Mouse (Mus musculus) midbrain, embryonic 16.5 days (tissue): ENCODE results near the gene Inf2. TPM values are rescaled to one million over a fixed set of nuclear protein-coding genes. Genes with fewer than 3 reads are reported as not detected.

Source experiments
- ATAC-seq: fragments of 200-750 bp; cut with Nextera tagmentation; 2 replicates; pipeline ENCODE4 v1.8.0; 2017; ENCODE audit warnings: moderate TSS enrichment
- H3K27ac ChIP-seq: fragments of 300-500 bp; sonication (generic); 2 replicates; pipeline ENCODE4 v1.5.1; 2014; ENCODE audit warnings: mild to moderate bottlenecking, low read length, mixed read lengths
- H3K27me3 ChIP-seq: fragments of 300-500 bp; sonication (generic); 2 replicates; pipeline ENCODE4 v1.6.1; 2014; ENCODE audit warnings: low read depth, low read length, mixed read lengths; ENCODE audit not compliant: control insufficient read depth, insufficient read depth
- H3K36me3 ChIP-seq: fragments of 300-500 bp; sonication (generic); 2 replicates; pipeline ENCODE4 v1.6.1; 2014; ENCODE audit warnings: mild to moderate bottlenecking, low read length, moderate library complexity, mixed read lengths; ENCODE audit not compliant: control insufficient read depth, insufficient read depth
- H3K4me1 ChIP-seq: fragments of 300-500 bp; sonication (generic); 2 replicates; pipeline ENCODE4 v1.6.1; 2014; ENCODE audit warnings: mild to moderate bottlenecking, low read length, mixed read lengths; ENCODE audit not compliant: control insufficient read depth, insufficient read depth
- H3K4me2 ChIP-seq: fragments of 300-500 bp; sonication (generic); 2 replicates; pipeline ENCODE4 v1.6.1; 2014; ENCODE audit warnings: mild to moderate bottlenecking, low read length, mixed read lengths
- H3K4me3 ChIP-seq: fragments of 300-500 bp; sonication (generic); 2 replicates; pipeline ENCODE4 v1.5.1; 2014; ENCODE audit warnings: low read depth, mild to moderate bottlenecking, low read length, moderate library complexity, mixed read lengths
- H3K9ac ChIP-seq: fragments of 300-500 bp; sonication (generic); 2 replicates; pipeline ENCODE4 v1.6.1; 2014; ENCODE audit warnings: low read depth, low read length, mixed read lengths
- H3K9me3 ChIP-seq: fragments of 300-500 bp; sonication (generic); replicated peaks from 2 replicates; pipeline ENCODE4 v1.6.1; 2014; ENCODE audit warnings: mild to moderate bottlenecking, low read length, mixed read lengths; ENCODE audit not compliant: control insufficient read depth, poor library complexity, severe bottlenecking
- WGBS: fragments of 180-500 bp; shearing (Covaris S2); extraction: QIAGEN DNeasy Blood & Tissue Kit; methylation state at CpG from one replicate; pipeline ENCODE4 v1.1.7; 2014; 5-methylcytosine and 5-hydroxymethylcytosine counted together
- polyA plus RNA-seq: library from polyadenylated mRNA; unstranded; fragments of >200 nt; fragmentation: Nextera tagmentation; extraction: Ambion mirVana; gene quantifications from 2 replicates; pipeline ENCODE4 v1.2.1, GENCODE M21; 2015

The Inf2 gene
- polyA plus RNA-seq, 1 experiment from 2014 or later, result 0.53 TPM

DNA sequence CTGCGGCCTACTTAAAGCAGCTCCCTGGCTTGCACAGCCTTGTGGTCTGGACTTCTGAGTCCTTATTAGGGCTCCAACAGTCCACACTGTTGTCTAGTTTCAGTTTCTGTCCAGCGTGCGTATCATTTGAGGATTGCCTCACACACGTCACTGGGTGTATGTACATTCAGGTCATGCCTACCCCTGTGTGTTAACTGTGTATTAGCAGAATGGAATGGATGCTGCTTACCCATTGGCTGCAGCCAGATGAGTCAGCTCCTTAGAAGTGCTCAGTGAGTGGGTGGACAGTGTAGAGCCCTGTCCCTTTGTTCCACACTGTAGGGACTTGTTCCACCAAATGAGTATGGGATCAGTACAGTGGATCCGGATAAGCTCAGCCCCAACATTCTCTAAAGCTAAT, 59.5 kb downstream of the Inf2 start:
- no peak overlapping the region for H3K27ac ChIP-seq
- peaks cover 14% of the 10 kb centered on the region for H3K4me1 ChIP-seq
- WGBS, result 96% methylated on average over 5 of the region's 5 CpGs
- H3K27me3 ChIP-seq, result no peaks in the 10 kb centered on the region
- H3K4me3 ChIP-seq, result no peak overlapping the region
- H3K9me3 ChIP-seq, result no peaks in the 10 kb centered on the region
- H3K4me2 ChIP-seq, result no peak overlapping the region
- H3K9ac ChIP-seq, result 0 out of 2 replicates have a peak overlapping the region, but pooled peaks have one; percentile 25
- no peak for ATAC-seq
- H3K36me3 ChIP-seq, result peaks cover 6% of the 10 kb centered on the region; the same call in 1 of the 2 replicates

DNA sequence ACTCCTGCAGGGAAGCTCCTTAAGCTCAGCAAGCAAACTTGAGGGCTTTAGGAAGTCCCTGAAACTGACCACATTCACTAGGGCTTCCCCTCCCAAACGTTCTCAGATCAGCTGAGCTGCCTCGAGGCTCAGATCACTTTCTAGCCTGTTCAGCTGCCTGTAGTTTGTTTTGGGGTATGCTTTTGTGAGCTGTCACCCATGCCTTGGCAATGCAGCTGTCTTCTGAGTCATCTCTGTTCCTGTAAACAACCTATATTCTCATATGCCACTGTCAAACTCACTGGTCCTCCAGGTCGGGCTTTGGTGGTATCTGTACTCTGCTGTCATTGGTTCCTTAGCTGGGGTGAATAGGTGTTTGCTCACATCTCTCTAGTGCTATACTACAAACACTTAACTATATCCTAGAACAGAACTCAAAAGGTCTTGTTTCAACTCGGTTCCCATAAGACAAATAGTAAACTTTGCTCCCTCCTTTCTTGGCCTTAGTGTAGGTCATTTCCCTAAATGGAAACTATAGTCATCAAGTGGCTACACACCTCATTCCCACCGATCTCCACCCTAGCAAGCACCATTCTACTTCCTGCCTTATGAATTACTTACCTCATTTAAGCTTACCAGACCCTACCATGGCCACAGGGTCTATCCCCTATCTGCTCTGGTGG, 63.3 kb downstream of the Inf2 start:
- ATAC-seq, result no peak
- 88% methylated on average over 5 of the region's 5 CpGs for WGBS
- peaks cover 25% of the 10 kb centered on the region for H3K36me3 ChIP-seq

DNA sequence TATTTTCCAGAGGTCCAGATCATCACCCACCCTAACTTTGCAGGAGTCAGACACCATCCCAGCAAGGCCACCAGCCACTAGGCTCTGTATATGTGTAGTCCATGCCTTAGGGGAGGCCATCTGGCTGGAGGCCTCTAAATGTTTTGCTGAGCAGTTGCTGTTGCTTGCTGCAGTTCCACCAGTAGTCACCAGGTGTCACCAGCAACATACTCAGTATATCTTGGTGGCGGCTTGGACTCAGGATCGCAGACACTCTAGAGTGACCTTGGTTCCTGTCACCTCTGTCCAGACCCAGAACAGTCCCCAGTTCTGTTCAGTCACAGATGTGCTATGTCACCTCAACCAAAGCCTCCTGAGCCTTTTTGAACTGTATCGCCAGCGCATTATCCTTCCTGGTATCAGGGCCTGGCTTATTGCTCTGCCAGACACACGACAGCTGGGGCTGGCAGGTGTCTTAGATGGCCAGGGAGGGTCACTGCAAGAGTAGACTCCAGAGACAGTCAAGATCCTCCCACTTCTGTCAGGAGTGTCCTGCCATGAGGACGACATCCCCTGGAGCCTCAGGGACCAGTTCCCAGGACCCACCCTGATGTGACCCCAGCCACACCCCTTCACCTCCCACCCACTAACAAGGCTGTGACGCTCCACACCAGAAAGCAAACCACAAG, 64.7 kb downstream of the Inf2 start:
- no peak overlapping the region for H3K9ac ChIP-seq
- no peaks in the 10 kb centered on the region for H3K4me1 ChIP-seq
- H3K27ac ChIP-seq, result no peak overlapping the region
- 54% methylated on average over 7 of the region's 7 CpGs for WGBS
- peak; percentile 62 for ATAC-seq
- H3K9me3 ChIP-seq, result no peaks in the 10 kb centered on the region
- H3K36me3 ChIP-seq, result peaks cover 33% of the 10 kb centered on the region
- H3K27me3 ChIP-seq, result no peaks in the 10 kb centered on the region
- no peak overlapping the region for H3K4me2 ChIP-seq
- no peak overlapping the region for H3K4me3 ChIP-seq

More for the DNA sequence above, 63.3 kb downstream of the Inf2 start:
- no peak overlapping the region for H3K9ac ChIP-seq
- H3K4me3 ChIP-seq, result no peak overlapping the region
- H3K9me3 ChIP-seq, result no peaks in the 10 kb centered on the region
- H3K4me1 ChIP-seq, result no peaks in the 10 kb centered on the region
- H3K4me2 ChIP-seq, result no peak overlapping the region
- no peak overlapping the region for H3K27ac ChIP-seq
- no peaks in the 10 kb centered on the region for H3K27me3 ChIP-seq

- WGBS, result 90% methylated on average over 5 of the region's 5 CpGs
- Histone ChIP-seq H3K9ac (no peak overlapping the region), H3K4me3 (no peak overlapping the region), H3K27ac (no peak overlapping the region), H3K4me2 (no peak overlapping the region), H3K9me3 (no peaks in the 10 kb centered on the region), H3K36me3 (peaks cover 40% of the 10 kb centered on the region), H3K4me1 (no peaks in the 10 kb centered on the region), H3K27me3 (no peaks in the 10 kb centered on the region)
- no peak for ATAC-seq
Measured at GRCm38 (mm10) chr12:112654076-112654475, 65.5 kb downstream of the Inf2 start.

DNA sequence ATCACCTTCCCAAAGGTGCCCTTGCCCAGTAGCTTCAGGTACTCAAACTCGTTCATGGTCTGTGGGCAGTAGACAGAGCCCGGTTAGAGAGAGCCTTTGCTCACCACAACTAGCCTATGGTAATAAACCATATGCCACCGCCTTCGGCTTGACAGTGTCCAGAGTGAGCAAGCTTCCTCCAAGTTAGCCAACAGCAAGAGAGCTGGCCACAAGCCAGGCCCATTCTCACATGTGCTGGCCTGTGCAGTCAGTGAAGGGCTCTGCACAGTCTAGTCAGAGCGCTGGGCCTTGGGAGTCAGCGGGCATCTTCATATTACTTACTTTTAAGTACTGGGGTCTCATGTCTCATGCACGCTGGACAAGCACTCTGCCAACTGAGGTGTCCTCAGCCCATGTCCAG, 70.0 kb downstream of the Inf2 start:
- ATAC-seq, result no peak
- H3K27ac ChIP-seq, result no peak overlapping the region
- 93% methylated on average over 7 of the region's 7 CpGs for WGBS
- peaks cover 56% of the 10 kb centered on the region for H3K36me3 ChIP-seq
- H3K9ac ChIP-seq, result no peak overlapping the region
- H3K9me3 ChIP-seq, result no peaks in the 10 kb centered on the region
- H3K4me1 ChIP-seq, result peaks cover 15% of the 10 kb centered on the region
- H3K4me3 ChIP-seq, result no peak overlapping the region
- no peak overlapping the region for H3K4me2 ChIP-seq
- no peaks in the 10 kb centered on the region for H3K27me3 ChIP-seq

GRCm38 (mm10) chr12:112659109-112659508, 70.5 kb downstream of the Inf2 start:
- ATAC-seq, result no peak
- H3K36me3 ChIP-seq, result peaks cover 55% of the 10 kb centered on the region
- WGBS, result 68% methylated on average over 6 of the region's 6 CpGs

GRCm38 (mm10) chr12:112660576-112661326, 72.2 kb downstream of the Inf2 start:
- 0 out of 2 replicates have a peak overlapping the region, but pooled peaks have one; percentile 7 for H3K9ac ChIP-seq
- H3K4me3 ChIP-seq, result no peak overlapping the region
- H3K27ac ChIP-seq, result peak overlapping the region; percentile 55
- no peaks in the 10 kb centered on the region for H3K9me3 ChIP-seq
- peaks cover 48% of the 10 kb centered on the region for H3K36me3 ChIP-seq
- H3K4me1 ChIP-seq, result peaks cover 36% of the 10 kb centered on the region
- H3K27me3 ChIP-seq, result no peaks in the 10 kb centered on the region
- H3K4me2 ChIP-seq, result no peak overlapping the region; the same call in 1 of the 2 replicates
- peak; percentile 19; the same call in 1 of the 2 replicates for ATAC-seq
- WGBS, result 22% methylated on average over 5 of the region's 5 CpGs

More at GRCm38 (mm10) chr12:112659109-112659508, 70.5 kb downstream of the Inf2 start:
- Histone ChIP-seq H3K27ac (no peak overlapping the region), H3K9ac (no peak overlapping the region), H3K4me2 (no peak overlapping the region), H3K4me3 (no peak overlapping the region), H3K9me3 (no peaks in the 10 kb centered on the region), H3K27me3 (no peaks in the 10 kb centered on the region), H3K4me1 (peaks cover 20% of the 10 kb centered on the region)

DNA sequence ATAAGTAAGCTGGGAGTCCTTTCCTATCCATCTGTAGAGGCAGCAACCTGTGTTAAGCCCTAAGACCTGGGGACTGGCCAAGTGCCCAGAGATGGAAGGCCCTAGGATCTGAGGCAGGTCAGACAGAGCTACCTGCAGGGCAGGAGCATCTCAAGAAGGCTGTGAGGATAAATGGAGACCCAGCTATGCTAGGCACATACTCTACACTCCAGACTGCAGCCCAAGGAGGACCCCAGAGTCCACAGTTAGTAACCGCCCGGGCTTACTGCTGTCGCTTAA, 72.7 kb downstream of the Inf2 start:
- Histone ChIP-seq H3K27ac (peak overlapping the region; percentile 55), H3K9ac (0 out of 2 replicates have a peak overlapping the region, but pooled peaks have one; percentile 7)

GRCm38 (mm10) chr12:112661851-112662250, 73.3 kb downstream of the Inf2 start:
- no peak overlapping the region for H3K4me2 ChIP-seq
- no peak overlapping the region for H3K4me3 ChIP-seq
- peaks cover 38% of the 10 kb centered on the region for H3K36me3 ChIP-seq
- H3K27ac ChIP-seq, result no peak overlapping the region; the same call in 1 of the 2 replicates
- no peaks in the 10 kb centered on the region for H3K9me3 ChIP-seq
- WGBS, result 76% methylated on average over 9 of the region's 9 CpGs
- peaks cover 40% of the 10 kb centered on the region for H3K4me1 ChIP-seq
- ATAC-seq, result no peak
- no peaks in the 10 kb centered on the region for H3K27me3 ChIP-seq
- no peak overlapping the region for H3K9ac ChIP-seq

More for the DNA sequence above, 72.7 kb downstream of the Inf2 start:
- Histone ChIP-seq H3K4me2 (no peak overlapping the region; the same call in 1 of the 2 replicates), H3K4me1 (peaks cover 40% of the 10 kb centered on the region), H3K27me3 (no peaks in the 10 kb centered on the region), H3K4me3 (no peak overlapping the region), H3K36me3 (peaks cover 44% of the 10 kb centered on the region), H3K9me3 (no peaks in the 10 kb centered on the region)
- WGBS, result 58% methylated on average over 3 of the region's 3 CpGs
- ATAC-seq, result no peak
